Mouse (Mus musculus) induced T-regulatory cell, adult 2 months (primary cell): Measurements from ENCODE around the gene Mep1a.
A peak's percentile ranks its signal among the peaks of the same experiment; 100 is the strongest.
"Not testable (repeated sequence)": the region's sequence is repeated elsewhere in the genome, so short reads cannot be mapped to it uniquely, and the experiment has no call there.

Experiments
- DNase-seq: peaks from one replicate; pipeline ENCODE4 v3.0.0-alpha.2; 2012; ENCODE audit warnings: low read depth

Mep1a gene

DNA sequence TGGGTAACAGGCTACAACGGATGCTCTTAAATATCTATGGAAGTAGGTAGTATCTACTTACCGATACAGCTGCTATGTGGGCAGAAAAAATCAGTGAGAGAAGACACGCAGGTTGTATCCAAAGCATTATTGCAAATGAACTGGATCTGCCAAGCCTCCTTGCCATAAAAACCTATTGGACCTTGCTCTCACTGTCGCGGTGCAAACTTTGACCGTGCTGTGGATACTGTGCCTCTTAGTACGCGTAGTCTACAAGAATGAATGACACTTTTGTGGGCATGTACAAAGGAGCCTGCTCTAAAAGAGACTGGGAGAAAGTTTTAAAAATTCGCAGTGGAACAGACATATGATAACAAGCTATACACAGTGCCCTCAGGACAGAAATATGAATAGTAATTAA lies at the start of gene Mep1a:
Gene Mep1a (minus strand): TSS at position 221 of the 400 bp plus-strand sequence.
- no peak for DNase-seq

DNA sequence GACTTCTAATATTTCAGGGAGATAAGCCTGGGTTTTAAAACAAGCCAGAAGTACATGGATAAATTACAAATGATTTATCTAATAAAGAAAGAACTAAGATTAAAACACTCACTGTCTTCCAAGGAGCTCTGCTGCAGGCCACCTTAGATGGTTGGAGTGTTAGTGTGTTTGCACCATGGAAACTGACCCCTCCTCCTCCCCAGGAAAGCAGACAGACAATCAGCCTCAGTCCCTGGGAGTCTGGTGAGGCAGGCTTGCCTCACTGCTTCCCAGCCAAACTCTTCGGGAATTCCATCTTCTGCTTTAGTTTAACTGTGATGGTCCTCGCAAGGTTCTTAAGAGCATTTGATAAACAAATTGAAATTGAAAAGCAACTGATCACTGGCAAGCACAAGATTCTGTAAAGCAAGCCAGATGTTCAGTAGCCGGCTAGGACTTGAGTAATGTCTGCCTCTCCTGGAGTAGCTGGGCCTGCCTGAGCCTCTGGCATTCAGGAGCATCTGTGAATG lies 48.6 kb upstream of the Mep1a start:
- no peak for DNase-seq

DNA sequence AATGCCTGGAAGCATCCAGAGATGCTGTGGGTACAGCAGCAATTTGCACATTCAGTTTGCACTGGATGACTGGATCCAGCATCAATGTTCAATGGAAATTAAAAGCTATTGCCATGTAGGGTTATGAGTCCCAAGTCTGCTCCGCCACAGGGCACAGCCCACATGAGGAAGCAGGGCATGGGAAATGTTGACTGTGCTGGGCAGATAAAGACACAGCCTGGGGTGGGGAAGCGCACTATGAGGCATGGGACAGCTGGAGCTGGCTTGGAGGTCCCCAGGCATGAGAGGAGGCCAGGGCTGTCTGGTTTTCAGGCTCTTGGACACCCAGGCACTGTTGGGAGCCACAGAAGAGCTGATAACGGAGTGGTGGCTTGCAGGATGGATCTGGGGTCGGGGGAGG lies 41.4 kb upstream of the Mep1a start:
- no peak for DNase-seq

DNA sequence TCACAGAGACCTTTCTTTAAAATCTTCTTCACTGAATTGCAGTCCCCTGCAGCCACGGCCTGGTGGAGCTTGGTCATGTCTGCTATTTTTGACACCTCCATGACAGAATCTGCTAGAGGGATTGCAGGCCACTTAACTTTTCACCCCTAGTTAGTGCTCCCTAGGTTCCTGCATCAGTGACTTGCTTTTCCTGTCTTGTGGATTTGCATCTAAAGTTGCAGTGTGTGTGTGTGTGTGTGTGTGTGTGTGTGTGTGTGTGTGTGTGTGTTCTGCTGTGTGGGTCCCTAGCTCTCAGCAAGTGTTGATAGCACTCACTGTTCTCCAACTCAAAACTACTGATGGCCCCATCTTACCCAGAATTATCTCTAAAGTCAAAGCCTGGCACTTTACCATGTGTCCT lies 40.9 kb upstream of the Mep1a start, which contains the start of gene Ankrd66:
Gene Ankrd66 (minus strand): TSS at position 101 of the 400 bp plus-strand sequence.
- DNase-seq: no peak

DNA sequence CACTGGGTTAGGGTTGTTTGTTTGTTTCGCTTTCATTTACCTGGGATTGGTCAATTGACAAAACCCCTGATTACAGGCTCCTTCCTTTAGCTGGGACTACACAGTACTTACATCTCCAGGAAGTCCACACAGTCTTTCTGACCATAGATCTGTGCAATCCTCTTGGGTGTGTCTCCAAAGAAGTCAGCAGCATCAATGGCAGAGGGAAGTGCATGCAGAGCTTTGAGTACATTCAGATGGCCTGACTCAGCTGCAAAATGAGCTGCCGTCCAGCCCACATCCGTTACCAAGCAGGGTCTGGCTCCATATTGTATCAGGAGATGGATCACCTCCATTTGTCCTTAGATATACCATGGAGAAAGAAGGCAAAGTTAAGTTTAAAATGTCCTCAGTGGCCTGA lies 36.2 kb upstream of the Mep1a start:
- DNase-seq: no peak

DNA sequence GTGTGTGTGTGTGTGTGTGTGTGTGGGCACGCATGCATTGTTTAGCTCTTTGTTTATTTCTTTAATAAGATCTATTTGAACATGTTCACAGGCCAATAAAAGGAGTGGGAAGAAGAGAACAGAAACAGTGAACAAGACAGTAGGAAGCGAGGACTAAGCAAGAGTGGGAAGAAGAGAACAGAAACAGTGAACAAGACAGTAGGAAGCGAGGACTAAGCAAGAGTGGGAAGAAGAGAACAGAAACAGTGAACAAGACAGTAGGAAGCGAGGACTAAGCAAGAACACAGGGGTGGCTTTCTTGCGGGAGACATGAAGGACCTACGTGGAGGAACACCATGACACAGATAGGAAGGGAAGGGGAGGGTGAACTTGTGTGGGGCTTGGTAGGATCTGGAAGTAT lies 34.2 kb upstream of the Mep1a start:
- DNase-seq: not testable (repeated sequence)

DNA sequence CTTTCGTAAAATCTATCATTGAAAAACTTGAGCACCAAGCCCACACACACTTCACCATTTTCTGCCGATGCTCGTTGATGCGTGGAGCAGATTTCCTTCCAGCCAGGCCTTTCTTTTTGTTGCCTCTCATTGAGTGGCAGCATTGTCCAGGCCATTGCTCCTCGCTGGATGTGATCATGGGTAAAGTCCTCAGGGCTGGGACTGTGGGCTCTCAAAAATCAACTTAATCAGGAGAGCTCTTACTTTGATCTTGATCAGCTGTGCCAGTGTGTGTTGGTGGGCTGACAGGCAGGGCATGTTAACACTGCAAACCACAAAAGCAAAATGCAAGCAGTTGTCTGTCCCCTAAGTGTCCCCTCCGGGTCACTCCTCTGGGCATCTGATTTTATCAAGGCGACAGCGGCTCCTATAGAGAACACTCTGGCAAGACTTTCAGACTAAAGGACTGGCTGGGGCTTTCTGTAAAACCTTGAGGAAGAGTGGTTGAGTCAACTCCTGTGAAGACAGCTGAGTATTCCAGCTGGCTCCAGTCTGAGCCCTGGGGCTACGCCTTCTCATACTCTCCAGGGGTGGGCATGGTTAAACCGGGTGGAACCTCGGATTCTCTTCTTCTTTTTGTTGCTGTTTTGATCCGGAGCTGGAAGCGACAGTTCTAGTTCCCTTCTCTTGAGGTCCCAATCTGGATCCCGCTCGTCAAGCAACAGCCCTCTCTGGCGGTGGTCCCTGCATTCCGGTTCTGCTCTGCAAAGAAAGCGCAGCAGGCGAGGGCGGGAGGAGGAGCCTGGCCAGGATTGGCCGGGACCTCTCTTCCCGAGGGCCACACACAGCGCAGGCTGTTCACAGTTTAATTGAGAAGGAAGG lies 32.0 kb upstream of the Mep1a start:
- no peak for DNase-seq

DNA sequence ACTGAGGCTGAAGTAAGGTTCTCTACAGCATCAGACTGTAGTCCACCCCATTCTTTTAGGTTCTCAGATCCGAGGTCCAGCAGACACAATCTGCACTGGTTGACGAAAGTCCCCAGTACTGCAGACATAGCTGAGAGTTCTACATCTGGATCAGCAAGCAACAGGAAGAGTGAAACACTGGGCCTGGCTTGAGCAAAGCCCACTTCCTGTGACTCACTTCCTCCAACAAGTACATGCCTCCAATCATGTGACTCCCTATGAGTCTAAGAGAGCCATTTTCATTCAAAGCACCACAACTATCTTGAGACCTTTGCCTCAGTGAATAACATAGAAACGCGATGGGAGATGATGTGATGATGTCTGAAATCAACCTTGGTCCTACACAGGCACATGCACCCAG lies 28.6 kb upstream of the Mep1a start:
- no peak for DNase-seq

DNA sequence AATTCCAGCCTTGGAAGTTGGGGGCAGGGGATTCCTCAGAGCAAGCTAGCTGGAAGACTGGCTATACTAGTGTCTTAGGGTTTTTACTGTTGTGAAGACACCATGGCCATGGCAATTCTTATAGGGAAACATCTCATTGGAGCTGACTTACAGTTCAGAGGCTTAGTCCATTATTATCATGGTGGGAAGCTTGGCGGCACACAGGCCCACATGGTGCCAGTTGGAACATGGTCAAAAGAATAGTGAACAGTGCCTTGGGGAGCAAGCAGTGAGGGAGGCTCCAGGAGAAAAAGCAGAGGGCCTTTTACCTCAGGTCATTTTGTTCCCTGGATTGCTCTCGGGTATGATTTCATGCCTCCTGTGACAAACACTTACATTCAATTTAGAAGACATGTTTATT lies 27.9 kb upstream of the Mep1a start:
- DNase-seq: no peak

DNA sequence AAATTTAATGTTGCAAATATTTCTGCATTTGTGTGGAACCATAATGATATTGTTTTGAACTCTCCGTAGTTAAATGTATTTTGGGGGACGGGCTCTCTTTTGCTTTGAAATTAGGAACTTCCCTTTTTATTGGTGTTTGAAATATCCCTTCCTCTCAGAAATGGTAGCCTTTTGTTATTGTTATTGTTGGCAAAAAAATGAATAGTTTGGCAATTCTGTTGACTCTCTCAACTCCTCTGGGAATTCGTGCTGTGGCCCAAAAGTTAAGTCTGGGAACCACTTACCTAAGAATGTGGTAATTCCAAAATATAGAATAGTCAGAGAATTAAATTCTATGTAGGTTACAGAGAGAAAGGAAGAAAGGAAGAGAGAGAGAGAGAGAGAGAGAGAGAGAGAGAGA lies 17.6 kb upstream of the Mep1a start:
- DNase-seq: no peak

DNA sequence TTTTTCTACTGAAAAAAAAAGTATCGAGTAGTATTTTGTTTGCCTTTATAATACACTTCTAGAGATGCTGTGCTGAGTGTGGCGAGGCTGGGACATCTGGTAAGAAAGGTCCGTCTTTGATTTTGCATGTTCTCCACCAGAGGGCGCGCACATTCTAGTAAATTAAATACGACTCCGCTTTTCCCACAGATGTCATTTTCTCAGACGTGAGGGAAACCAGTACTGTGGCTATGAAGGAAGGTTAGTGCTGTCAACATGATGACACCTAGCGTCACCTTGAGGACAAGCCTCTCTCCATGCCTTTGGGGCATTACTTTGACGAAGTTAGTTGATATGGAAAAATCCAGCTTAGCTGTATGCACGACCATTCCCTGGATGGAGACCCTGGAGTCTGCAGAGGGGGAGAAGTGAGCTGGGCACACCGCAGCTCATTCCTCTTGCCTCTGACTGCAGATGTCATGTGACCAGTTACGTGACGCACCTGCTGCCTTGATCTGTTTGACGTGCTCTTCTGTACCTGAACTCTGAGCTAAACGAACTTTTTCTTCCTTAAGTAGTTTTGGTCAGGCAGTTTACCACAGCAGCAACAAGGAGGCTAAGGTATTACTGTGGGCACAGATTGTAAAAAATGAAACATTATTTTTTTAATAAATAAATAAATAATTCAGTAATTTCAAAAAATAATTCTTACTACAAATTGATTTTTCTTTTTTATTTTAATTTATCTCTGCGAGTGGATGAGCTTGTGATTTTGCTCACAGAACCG lies 16.2 kb upstream of the Mep1a start:
- peak; percentile 58 for DNase-seq

DNA sequence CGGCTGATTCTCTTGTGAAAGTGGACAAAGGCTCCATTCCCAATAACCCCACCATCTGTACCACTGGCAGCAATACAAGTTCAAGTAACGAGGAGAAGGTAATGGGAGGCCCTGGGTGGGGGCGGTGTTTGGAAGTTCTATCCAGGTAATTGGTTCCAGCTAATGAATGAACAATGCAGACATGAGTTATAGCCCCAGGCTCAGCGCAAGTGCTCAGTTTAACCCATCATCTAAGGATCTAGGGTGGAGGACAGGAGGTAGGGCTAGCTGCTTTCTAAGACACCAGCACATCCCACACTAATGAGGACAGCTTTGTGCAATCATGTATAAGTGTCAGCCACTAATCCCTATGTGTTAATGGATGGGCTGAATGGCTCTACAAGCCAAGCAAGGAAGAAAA lies 8.2 kb upstream of the Mep1a start:
- no peak for DNase-seq

DNA sequence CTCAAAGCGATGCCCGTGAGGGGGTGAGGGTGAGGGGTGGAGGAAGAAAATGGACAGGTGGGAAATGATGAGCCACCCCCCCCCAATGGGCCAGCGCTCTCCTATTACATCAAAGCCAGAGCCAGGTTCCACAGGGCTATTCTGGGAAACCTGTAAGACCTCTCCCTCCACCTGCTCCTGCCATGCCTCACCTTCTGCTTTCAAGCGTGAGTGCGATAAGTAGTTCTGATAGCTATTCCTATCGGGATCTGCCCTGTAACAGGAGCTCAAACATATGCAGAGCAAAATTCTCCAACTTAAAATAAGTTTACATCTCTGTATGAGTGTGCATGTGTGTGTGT lies 2.0 kb upstream of the Mep1a start:
- no peak for DNase-seq

DNA sequence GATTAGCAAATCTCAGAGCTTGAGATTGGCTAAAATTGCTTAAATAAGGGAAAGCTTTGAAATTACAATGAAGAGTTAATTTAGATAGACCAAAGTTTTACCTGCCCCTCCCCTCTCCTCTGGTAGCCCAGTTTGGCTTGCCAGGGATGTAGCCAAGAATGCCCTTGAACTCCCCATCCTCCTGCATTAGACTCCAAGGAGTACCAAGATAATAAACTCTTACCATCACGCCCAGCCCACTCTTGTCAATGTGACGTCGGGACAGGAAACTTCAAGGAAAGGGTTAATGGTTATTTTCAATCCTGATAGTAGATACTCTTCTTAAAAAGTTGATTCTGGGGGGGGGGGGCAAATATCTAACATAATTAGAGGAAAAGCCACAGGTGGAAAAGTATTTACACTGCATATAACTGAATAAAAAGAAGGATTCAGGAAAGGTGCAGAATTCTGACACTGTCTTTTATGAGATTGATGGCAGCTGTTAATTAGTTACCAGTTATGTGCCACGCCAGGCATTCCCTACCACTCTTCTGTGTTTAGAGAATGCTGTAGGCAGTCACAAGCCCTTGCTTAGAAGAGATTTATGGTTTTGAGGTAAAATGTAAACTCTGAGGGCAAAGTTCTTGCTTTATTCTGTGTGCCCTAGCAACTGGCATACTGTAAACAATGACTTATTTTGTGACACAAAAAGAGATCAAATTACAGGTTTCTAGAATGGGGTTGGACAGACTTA lies 1.4 kb upstream of the Mep1a start:
- no peak for DNase-seq

DNA sequence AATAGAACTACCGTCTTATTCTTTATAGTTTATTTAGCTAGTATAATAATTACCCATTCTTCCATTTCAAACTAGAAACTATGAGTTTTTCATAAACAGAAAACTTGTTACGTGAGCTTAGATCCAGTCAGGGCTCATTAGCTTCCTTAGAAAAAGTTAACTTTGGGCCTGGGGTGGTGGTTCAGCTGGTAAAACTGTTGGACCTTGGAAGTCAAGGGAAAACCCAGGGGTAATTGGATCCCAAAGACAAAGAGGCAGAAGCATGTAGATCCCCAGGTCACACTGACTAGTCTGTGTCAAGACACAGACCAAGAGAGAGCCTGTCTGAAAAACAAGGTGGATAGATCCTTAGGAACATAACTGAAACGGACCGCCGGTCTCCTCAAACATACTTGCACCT lies 981 bp downstream of the Mep1a start:
- DNase-seq: no peak

DNA sequence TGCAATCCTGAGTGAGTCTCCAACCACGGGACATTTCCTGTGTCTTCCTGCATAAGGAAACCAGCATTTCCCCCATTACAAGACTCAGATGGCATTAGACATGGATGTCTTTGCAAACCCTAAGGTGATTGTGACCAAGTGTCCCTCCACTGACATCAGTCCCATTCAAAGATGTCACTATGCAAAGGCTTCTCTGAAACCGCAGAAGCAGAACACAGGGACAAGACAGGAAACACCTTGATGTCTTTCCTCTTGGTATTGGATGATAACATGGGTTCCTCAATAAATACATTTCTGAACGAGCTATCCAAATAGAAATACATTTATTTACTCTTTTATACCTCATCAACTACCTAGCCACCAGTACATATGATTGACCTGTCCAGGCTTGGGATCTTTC lies 1.4 kb downstream of the Mep1a start:
- DNase-seq: no peak

DNA sequence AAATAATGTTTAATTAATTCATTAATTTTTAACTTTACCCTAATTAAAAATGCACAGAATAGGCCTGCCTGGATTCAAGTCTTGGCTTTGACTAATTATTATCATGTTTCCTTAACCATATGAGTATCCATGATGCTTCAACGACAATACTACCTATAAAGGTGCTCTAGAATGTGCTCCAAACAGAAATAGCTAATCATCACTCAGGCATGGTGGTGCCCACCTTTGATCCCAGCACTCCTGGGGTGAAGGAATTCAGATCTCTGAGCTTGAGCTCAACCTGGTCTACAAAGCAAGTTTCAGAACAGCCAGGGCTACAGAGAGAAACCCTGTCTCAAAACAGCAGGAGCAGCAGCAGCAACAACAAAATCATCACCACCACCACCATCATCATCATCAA lies 2.1 kb downstream of the Mep1a start:
- no peak for DNase-seq

DNA sequence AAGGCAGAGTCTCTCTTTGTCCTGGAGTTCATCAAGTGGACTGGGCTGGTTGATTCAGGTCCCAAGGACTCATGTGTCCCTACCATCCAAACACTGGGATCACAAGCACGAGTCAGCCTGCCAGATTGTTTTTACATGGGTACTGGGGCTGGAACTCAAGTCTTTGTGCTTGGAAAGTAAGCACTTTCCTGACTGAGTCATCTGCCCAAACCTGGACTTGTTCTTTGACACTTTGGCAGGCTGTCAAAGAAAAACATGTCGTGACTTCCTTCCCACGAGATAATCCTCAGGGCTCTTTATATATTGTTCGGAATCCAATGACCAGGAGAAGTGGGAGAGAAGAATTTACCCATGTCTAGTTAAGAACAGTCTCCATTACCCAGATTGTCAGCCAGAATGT lies 5.1 kb downstream of the Mep1a start:
- DNase-seq: no peak

DNA sequence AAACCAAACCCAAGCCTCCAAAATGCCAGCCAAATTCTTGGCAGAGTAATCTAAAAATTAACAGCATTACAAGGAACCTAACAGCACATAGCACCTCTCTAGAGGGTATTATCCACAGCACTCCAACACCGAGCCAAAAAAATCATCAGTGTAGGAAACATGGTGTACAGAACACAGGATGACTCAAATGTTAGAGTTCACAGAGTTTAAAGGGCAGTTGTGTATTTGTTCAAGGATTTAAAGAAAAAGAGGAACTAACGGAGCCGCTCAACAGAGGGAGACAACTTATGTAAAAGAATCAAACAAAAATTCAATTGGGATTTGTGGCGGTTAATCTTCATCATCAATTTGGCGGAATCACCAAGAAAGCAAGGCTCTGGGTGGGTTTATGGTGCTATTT lies 7.1 kb downstream of the Mep1a start:
- DNase-seq: no peak

DNA sequence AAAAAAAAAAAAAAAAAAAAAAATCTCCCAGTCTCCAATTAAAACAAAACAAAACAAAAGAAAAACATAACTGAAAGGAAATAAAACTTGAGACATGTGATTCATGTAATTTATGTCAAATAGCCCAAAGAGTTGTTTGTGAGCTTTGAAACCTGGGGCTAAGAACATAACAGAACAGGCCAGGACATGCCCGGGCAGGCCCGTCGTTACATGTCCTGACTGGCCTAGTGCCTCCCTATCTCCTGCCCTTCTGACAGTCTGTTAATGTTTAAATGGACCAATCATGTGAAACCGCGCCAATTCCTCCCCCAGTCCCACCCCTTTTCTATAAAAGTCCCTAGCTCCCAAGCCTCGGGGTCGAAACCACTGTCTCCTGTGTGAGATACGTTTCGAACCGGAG lies 12.2 kb downstream of the Mep1a start:
- DNase-seq: not testable (repeated sequence)

DNA sequence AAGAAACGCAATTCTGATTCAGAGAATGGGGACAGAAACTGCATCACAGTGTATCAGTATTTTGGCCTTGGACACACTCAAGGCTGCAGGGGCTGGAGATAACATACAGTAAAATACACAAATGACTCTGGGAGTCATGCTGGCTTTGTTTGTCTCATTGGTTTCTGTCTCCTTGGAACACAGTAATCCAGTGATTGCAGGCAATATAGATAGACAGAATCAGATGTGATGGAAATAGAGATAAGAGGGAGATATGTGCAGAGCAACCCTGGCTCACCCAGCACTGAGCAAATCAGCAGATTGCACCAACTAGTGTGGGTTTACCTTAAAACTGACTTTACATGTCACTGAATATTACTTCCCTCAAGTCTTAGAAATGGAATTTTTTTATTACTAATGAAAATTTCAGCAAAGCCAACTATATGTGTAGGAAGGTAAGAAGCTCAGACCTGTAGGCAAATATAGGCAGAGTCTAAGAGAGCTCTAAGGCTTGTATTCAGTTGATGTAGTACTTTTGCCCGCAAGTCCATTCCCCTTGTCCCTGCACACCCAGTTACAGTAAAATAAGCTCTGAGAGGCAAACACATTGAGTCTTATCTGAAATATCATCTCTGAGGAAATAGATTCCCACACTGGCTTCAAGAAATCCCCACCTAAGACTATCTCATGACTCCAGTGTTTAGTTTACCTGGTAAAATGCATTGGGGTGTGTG lies 14.0 kb downstream of the Mep1a start:
- DNase-seq: no peak

DNA sequence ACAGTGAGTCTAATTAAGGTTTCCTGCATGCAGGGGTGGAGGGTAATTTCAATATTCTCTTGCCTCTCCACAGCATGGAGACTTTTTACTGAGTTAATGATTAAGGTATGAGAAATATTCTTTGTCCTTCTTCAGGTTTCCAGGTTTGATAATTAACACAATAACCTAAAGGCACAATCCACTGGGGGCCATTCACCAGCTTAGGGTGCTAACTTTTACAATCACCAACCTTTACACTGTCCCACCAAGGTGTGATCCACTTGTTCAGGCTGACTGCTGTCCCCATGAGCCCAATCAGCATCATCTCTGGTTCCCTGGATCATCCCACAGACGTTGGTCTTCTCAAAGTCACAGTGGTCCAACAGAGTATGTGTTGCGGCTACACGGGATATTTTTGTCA lies 16.6 kb downstream of the Mep1a start:
- no peak for DNase-seq
